Mouse (Mus musculus) left cerebral cortex, postnatal 4 days (tissue): ENCODE results near the gene Rasa1. TPM values are rescaled to one million over a fixed set of nuclear protein-coding genes. Genes with fewer than 3 reads are reported as not detected.
A peak's percentile ranks its signal among the peaks of the same experiment; 100 is the strongest.

ENCODE experiments used
- DNase-seq: peaks from one replicate; pipeline ENCODE4 v3.0.0-alpha.2; 2022
- intact Hi-C: fragments of 180-260 bp; cut with DNase I; formaldehyde crosslinking; loops from one replicate; pipeline ENCODE4 v1.15.1; 2025
- total RNA-seq, 2 experiments: library from RNA; stranded (reverse); gene quantifications; 2 replicates each; pipeline ENCODE4 v1.2.3; 2021

Gene Rasa1
- total RNA-seq, result 10 to 100 TPM; 94.3 to 99.6 TPM

- DNase-seq, result peak; percentile 97
- intact Hi-C loops, result no loop called here
Observed at GRCm38 (mm10) chr13:85288843-85289713, at the start of gene Rasa1. Gene Rasa1 (minus strand): TSS chr13:85289130.

GRCm38 (mm10) chr13:85311547-85311946 lies 22.6 kb upstream of the Rasa1 start:
- peak; percentile 17 for DNase-seq
- intact Hi-C loops, result no loop called here

GRCm38 (mm10) chr13:85310968-85311367 lies 22.0 kb upstream of the Rasa1 start:
- intact Hi-C loops, result no loop called here

GRCm38 (mm10) chr13:85310483-85310882 lies 21.6 kb upstream of the Rasa1 start:
- intact Hi-C loops, result no loop called here
- DNase-seq, result no peak

More at GRCm38 (mm10) chr13:85310968-85311367, 22.0 kb upstream of the Rasa1 start:
- no peak for DNase-seq

- intact Hi-C loops, result no loop called here
- DNase-seq, result no peak
Observed at GRCm38 (mm10) chr13:85306039-85306438, 17.1 kb upstream of the Rasa1 start.

GRCm38 (mm10) chr13:85290651-85291050 lies 1.7 kb upstream of the Rasa1 start:
- no peak for DNase-seq
- intact Hi-C loops, result no loop called here

GRCm38 (mm10) chr13:85288574-85288842 lies 422 bp downstream of the Rasa1 start:
- intact Hi-C loops, result no loop called here

GRCm38 (mm10) chr13:85287876-85288573 lies 905 bp downstream of the Rasa1 start:
- intact Hi-C loops, result no loop called here
- no peak for DNase-seq

More at GRCm38 (mm10) chr13:85288574-85288842, 422 bp downstream of the Rasa1 start:
- no peak for DNase-seq

GRCm38 (mm10) chr13:85282626-85283025 lies 6.3 kb downstream of the Rasa1 start:
- intact Hi-C loops, result no loop called here

GRCm38 (mm10) chr13:85278951-85279350 lies 10.0 kb downstream of the Rasa1 start:
- intact Hi-C loops, result no loop called here
- DNase-seq, result no peak

More at GRCm38 (mm10) chr13:85282626-85283025, 6.3 kb downstream of the Rasa1 start:
- no peak for DNase-seq

GRCm38 (mm10) chr13:85274572-85274971 lies 14.4 kb downstream of the Rasa1 start:
- intact Hi-C loops, result no loop called here

GRCm38 (mm10) chr13:85273788-85274187 lies 15.1 kb downstream of the Rasa1 start:
- intact Hi-C loops, result no loop called here
- DNase-seq, result no peak

More at GRCm38 (mm10) chr13:85274572-85274971, 14.4 kb downstream of the Rasa1 start:
- DNase-seq, result no peak

GRCm38 (mm10) chr13:85238760-85239159 lies 50.2 kb downstream of the Rasa1 start:
- intact Hi-C loops, result no loop called here
- no peak for DNase-seq

GRCm38 (mm10) chr13:85218656-85219055 lies 70.3 kb downstream of the Rasa1 start:
- no peak for DNase-seq
- intact Hi-C loops, result no loop called here

- DNase-seq, result no peak
- intact Hi-C loops, result no loop called here
Observed at GRCm38 (mm10) chr13:85210353-85210752, 78.6 kb downstream of the Rasa1 start.

GRCm38 (mm10) chr13:85208656-85209055 lies 80.3 kb downstream of the Rasa1 start:
- intact Hi-C loops, result no loop called here
- no peak for DNase-seq

- no peak for DNase-seq
- intact Hi-C loops, result no loop called here
Observed at GRCm38 (mm10) chr13:85207493-85207892, 81.4 kb downstream of the Rasa1 start.

- DNase-seq, result no peak
- intact Hi-C loops, result no loop called here
Observed at GRCm38 (mm10) chr13:85191253-85191652, 97.7 kb downstream of the Rasa1 start.

GRCm38 (mm10) chr13:85189644-85190121 lies 99.2 kb downstream of the Rasa1 start:
- intact Hi-C loops, result no loop called here
- no peak for DNase-seq

GRCm38 (mm10) chr13:85188903-85189643 lies 99.9 kb downstream of the Rasa1 start, which contains the start of gene Ccnh:
Gene Ccnh (plus strand): TSS chr13:85189408.
- intact Hi-C loops, result no loop called here
- DNase-seq, result peak; percentile 95
